Mouse (Mus musculus) stomach, postnatal 0 days (tissue): ENCODE data around the gene Ypel2. TPM values are rescaled to one million over a fixed set of nuclear protein-coding genes. Genes with fewer than 3 reads are reported as not detected.

Experiments
- ATAC-seq: fragments of 200-750 bp; cut with Nextera tagmentation; 2 replicates; pipeline ENCODE4 v1.8.0; 2017; ENCODE audit not compliant: low FRiP score, low TSS enrichment
- DNase-seq: peaks from one replicate; pipeline ENCODE4 v3.0.0-alpha.2; 2016; ENCODE audit warnings: low spot score
- H3K27ac ChIP-seq: fragments of 300-500 bp; sonication (generic); replicated peaks from 2 replicates; pipeline ENCODE4 v1.5.1; 2014; ENCODE audit warnings: mild to moderate bottlenecking, control low read depth
- H3K27me3 ChIP-seq: fragments of 300-500 bp; sonication (generic); 2 replicates; pipeline ENCODE4 v1.6.1; 2014; ENCODE audit warnings: low read length; ENCODE audit not compliant: control insufficient read depth, insufficient read depth
- H3K36me3 ChIP-seq: fragments of 300-500 bp; sonication (generic); 2 replicates; pipeline ENCODE4 v1.6.1; 2014; ENCODE audit warnings: low read length, mixed read lengths; ENCODE audit not compliant: control insufficient read depth, insufficient read depth
- H3K4me1 ChIP-seq: fragments of 300-500 bp; sonication (generic); replicated peaks from 2 replicates; pipeline ENCODE4 v1.6.1; 2014; ENCODE audit warnings: antibody characterized with exemption; ENCODE audit not compliant: control insufficient read depth, insufficient read depth
- H3K4me2 ChIP-seq: fragments of 300-500 bp; sonication (generic); replicated peaks from 2 replicates; pipeline ENCODE4 v1.6.1; 2014; ENCODE audit warnings: low read depth, mild to moderate bottlenecking, control low read depth, moderate library complexity
- H3K4me3 ChIP-seq: fragments of 300-500 bp; sonication (generic); 2 replicates; pipeline ENCODE4 v1.5.1; 2014; ENCODE audit warnings: low read depth, low read length, control low read depth
- H3K9ac ChIP-seq: fragments of 300-500 bp; sonication (generic); 2 replicates; pipeline ENCODE4 v1.6.1; 2014; ENCODE audit warnings: mild to moderate bottlenecking, low read length, control low read depth, mixed read lengths
- H3K9me3 ChIP-seq: fragments of 300-500 bp; sonication (generic); 2 replicates; pipeline ENCODE4 v1.6.1; 2016; ENCODE audit warnings: low read length; ENCODE audit not compliant: control insufficient read depth
- CTCF ChIP-seq: IDR thresholded peaks from 2 replicates; pipeline ENCODE4 v1.5.1; 2016; ENCODE audit warnings: antibody characterized with exemption, low read depth, mild to moderate bottlenecking, moderate library complexity
- EP300 ChIP-seq: optimal IDR thresholded peaks from 2 replicates; pipeline ENCODE3; 2016; ENCODE audit warnings: antibody characterized with exemption
- WGBS: fragments of 180-500 bp; shearing (Covaris S2); extraction: QIAGEN DNeasy Blood & Tissue Kit; methylation state at CpG from one replicate; pipeline ENCODE4 v1.1.7; 2014; 5-methylcytosine and 5-hydroxymethylcytosine counted together
- polyA plus RNA-seq: library from polyadenylated mRNA; unstranded; fragments of >200 nt; fragmentation: Nextera tagmentation; extraction: Ambion mirVana; gene quantifications from 2 replicates; pipeline ENCODE4 v1.2.1, GENCODE M21; 2015

Ypel2 gene
- polyA plus RNA-seq, 1 experiment from 2014 or later: 4.0 TPM

- Histone ChIP-seq H3K27me3 (no peaks in the 10 kb centered on the region), H3K36me3 (no peaks in the 10 kb centered on the region), H3K27ac (peak overlapping the region; percentile 70), H3K9ac (no peak overlapping the region), H3K9me3 (no peaks in the 10 kb centered on the region), H3K4me3 (no peak overlapping the region), H3K4me2 (no peak overlapping the region), H3K4me1 (peaks cover 7% of the 10 kb centered on the region)
- DNase-seq: no peak
- whole genome bisulfite sequencing: 48% methylated on average over 3 of the region's 3 CpGs
- no peak for ATAC-seq
- TF ChIP-seq CTCF (no peak), EP300 (no peak)
These were observed 43.0 kb downstream of the Ypel2 start for GRCm38 (mm10) chr11:86950491-86950890.

- DNase-seq (no peak), ATAC-seq (no peak)
- peaks cover 9% of the 10 kb centered on the region for H3K4me1 ChIP-seq
- no peaks in the 10 kb centered on the region for H3K27me3 ChIP-seq
- TF ChIP-seq CTCF (no peak), EP300 (no peak)
- 52% methylated on average over 9 of the region's 9 CpGs for WGBS
- H3K9ac ChIP-seq: peak overlapping the region; percentile 13; the same call in 1 of the 2 replicates
- no peaks in the 10 kb centered on the region for H3K9me3 ChIP-seq
- no peak overlapping the region for H3K4me2 ChIP-seq
- no peak overlapping the region for H3K4me3 ChIP-seq
- peak overlapping the region; percentile 70 for H3K27ac ChIP-seq
- H3K36me3 ChIP-seq: no peaks in the 10 kb centered on the region
These were observed 43.5 kb downstream of the Ypel2 start for GRCm38 (mm10) chr11:86949951-86950441.

- DNase-seq (no peak), ATAC-seq (no peak)
- Histone ChIP-seq H3K9ac (no peak overlapping the region), H3K4me1 (peaks cover 4% of the 10 kb centered on the region; the same call in 1 of the 2 replicates), H3K9me3 (no peaks in the 10 kb centered on the region), H3K4me2 (no peak overlapping the region), H3K27me3 (no peaks in the 10 kb centered on the region), H3K4me3 (no peak overlapping the region), H3K36me3 (no peaks in the 10 kb centered on the region), H3K27ac (no peak overlapping the region)
- WGBS: 80% methylated on average over 6 of the region's 6 CpGs
- TF ChIP-seq CTCF: no peak
- TF ChIP-seq EP300: no peak
These were observed 46.8 kb downstream of the Ypel2 start for GRCm38 (mm10) chr11:86946644-86947195.

- TF ChIP-seq EP300 (no peak), CTCF (no peak)
- 81% methylated on average over 6 of the region's 6 CpGs for WGBS
- ATAC-seq: no peak
These were observed 47.6 kb downstream of the Ypel2 start for GRCm38 (mm10) chr11:86945933-86946332.

GRCm38 (mm10) chr11:86945058-86945457 is 48.4 kb downstream of the Ypel2 start:
- TF ChIP-seq EP300 (no peak), CTCF (no peak)
- no peaks in the 10 kb centered on the region for H3K27me3 ChIP-seq
- no peak overlapping the region for H3K4me2 ChIP-seq
- H3K4me1 ChIP-seq: peaks cover 4% of the 10 kb centered on the region; the same call in 1 of the 2 replicates
- no peak overlapping the region for H3K4me3 ChIP-seq
- no peak overlapping the region for H3K9ac ChIP-seq
- no peak overlapping the region; the same call in 1 of the 2 replicates for H3K27ac ChIP-seq
- no peaks in the 10 kb centered on the region for H3K36me3 ChIP-seq
- ATAC-seq: no peak
- whole genome bisulfite sequencing: 65% methylated on average over 8 of the region's 8 CpGs
- H3K9me3 ChIP-seq: no peaks in the 10 kb centered on the region
- no peak for DNase-seq

More at GRCm38 (mm10) chr11:86945933-86946332, 47.6 kb downstream of the Ypel2 start:
- Histone ChIP-seq H3K36me3 (no peaks in the 10 kb centered on the region), H3K27me3 (no peaks in the 10 kb centered on the region), H3K4me2 (no peak overlapping the region), H3K9ac (no peak overlapping the region), H3K4me1 (peaks cover 4% of the 10 kb centered on the region; the same call in 1 of the 2 replicates), H3K4me3 (no peak overlapping the region), H3K27ac (no peak overlapping the region), H3K9me3 (no peaks in the 10 kb centered on the region)
- no peak for DNase-seq

- H3K4me1 ChIP-seq: peaks cover 4% of the 10 kb centered on the region; the same call in 1 of the 2 replicates
- WGBS: 36% methylated on average over 8 of the region's 8 CpGs
- no peak for TF ChIP-seq EP300
- no peak for TF ChIP-seq CTCF
- no peak overlapping the region for H3K4me2 ChIP-seq
- H3K9me3 ChIP-seq: no peaks in the 10 kb centered on the region
- H3K9ac ChIP-seq: 0 out of 2 replicates have a peak overlapping the region, but pooled peaks have one; percentile 27
- DNase-seq (no peak), ATAC-seq (no peak; the same call in 1 of the 2 replicates)
- no peaks in the 10 kb centered on the region for H3K36me3 ChIP-seq
- no peak overlapping the region; the same call in 1 of the 2 replicates for H3K27ac ChIP-seq
- no peaks in the 10 kb centered on the region for H3K27me3 ChIP-seq
- H3K4me3 ChIP-seq: no peak overlapping the region
These were observed 49.0 kb downstream of the Ypel2 start for GRCm38 (mm10) chr11:86944539-86944938.
